Mouse (Mus musculus): ENCODE results near the gene Ces4a.

DNA sequence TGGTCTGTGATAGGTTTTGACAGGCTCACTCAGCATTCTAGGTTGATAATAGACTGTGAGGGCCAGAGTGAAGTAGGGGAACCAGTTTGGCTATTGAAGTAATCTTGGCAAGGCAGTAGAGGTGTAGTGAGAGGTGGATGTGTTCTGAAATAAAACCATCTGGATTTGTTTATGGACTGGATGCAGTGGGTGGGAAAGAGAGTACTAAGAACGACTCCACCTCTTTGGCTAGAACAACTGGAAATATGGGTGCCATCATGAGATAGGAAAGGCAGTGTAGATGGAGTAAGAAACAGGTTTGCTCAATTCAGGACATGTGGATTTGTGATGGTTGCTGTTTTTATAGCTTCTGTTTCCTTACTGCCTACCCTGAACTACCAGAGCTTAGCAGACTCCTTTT is 50.6 kb downstream of the Ces4a start:
- no peak for TF ChIP-seq FLI1 (IDR thresholded peaks at IDR 0.05; ENCODE audit: low read length)
- TF ChIP-seq GATA1 (IDR thresholded peaks at IDR 0.05; ENCODE audit: borderline replicate concordance, low read length) = no peak

Measured in megakaryocyte, embryonic 14.5 days (primary cell).